Mouse (Mus musculus): ENCODE results near the gene Asic2.
A peak's percentile ranks its signal among the peaks of the same experiment; 100 is the strongest.

The Asic2 gene

DNA sequence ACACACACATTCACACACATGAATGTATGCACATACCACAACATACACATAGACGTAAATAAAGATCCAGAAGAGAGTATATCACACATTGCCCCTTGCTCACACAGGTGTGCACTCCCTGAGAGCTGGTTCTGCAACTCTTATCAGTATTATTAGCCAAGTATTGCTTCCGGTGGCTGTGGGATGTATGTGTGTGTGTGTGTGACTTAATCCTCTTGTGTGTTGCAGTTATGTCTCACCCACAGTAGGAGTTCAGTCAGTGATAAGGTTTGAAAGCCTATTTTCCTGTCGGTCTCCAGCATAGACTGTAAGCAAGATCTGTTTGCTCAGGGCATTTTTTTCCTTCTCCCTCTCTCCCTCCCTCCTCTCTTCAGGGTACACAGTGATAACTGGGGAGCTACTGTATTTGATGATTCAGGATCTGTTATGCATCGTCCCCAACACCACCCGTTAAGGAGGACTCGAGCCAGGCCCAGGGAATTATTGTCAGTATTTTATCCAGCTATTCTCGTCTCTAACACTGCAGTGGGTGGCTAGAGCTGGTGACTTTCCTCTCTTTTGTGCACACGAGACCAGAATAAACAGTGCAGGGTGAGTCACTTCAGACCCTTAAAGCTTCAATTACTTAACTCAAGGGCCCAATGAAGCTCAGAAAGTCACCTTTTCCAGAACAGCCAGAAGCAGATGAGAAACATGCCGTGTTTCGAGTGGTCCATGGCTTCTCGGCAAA is 888.0 kb downstream of the Asic2 start:
- no peak for DNase-seq

DNA sequence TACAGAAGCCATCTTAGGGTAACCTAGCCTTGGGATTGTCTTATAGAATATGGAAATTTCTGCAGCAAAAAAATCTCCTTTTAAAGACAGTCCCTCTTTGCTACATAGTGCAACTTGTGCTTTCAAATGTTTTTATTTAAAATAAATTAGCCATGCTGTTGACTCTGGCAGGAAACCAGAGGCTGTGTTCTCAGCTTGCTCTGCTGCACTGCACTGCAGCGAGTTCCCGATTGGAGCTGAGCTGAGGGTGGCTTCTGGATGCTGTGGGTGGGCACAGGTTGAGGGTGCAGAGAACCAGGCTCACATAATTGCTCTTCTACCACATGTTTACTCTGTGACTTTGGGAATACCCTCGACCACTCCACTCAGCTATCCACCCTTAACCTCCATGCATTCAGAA is 889.0 kb downstream of the Asic2 start:
- no peak for DNase-seq

DNA sequence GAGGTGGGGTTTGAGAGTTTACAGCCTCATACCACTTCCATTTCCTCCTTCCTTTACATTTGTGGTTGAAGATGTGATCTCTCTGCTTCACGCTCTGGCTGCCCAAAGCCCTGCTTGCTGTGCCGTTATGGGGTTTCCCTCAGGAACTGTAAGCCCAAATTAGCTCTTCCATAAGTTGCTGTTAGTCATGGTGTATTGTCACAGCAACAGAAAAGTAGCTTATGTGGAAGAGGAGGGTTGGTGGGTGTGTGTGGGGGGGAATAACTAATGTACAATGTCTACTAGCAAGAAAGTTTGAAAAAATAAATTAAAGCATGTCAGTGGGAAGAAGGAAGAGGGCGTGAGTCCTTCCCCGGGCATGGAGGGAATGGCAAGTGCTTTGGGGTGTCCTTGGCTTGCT is 896.4 kb downstream of the Asic2 start:
- no peak for DNase-seq

DNA sequence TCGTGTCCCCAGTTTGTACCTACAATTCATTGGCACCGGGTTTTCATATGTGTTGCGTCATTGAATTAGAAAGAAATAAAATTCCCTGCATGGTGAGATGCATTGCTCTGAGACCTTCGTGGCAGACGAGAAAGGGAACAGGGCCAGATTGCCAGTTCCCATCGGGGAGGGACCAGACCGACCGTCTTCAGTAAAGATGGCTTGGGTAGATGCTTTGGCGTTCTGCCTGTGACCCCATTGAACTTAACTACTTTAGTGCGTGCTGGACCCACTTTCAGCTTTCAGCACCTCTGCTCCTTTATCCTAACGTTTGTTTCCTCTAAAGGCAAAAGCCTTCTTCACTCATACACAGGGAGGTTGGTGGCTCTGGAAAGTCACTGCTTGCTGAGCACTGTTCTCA is 902.9 kb downstream of the Asic2 start:
- no peak for DNase-seq

- DNase-seq, result peak; percentile 56 to 62
These were observed 904.3 kb downstream of the Asic2 start for GRCm38 (mm10) chr11:81064006-81064405.

DNA sequence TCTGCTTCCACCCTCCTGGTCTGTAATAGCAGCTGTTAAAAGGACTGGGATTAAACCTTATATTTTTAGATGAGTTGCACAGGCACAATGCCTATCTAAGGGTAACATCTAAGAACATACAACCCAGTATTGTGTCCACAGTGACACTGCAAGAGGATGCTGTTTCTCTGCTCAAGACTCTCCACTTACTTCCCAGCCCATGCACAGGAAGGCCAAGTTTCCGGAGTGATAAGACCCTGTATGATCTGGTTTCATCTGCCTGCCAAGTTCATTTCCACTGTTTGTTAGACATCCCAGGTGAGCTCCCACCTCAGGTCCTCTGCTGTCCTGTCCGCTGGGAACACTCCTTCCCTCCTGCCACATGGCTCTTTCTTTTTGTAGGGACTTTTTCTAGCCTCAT is 908.2 kb downstream of the Asic2 start:
- no peak for DNase-seq

DNA sequence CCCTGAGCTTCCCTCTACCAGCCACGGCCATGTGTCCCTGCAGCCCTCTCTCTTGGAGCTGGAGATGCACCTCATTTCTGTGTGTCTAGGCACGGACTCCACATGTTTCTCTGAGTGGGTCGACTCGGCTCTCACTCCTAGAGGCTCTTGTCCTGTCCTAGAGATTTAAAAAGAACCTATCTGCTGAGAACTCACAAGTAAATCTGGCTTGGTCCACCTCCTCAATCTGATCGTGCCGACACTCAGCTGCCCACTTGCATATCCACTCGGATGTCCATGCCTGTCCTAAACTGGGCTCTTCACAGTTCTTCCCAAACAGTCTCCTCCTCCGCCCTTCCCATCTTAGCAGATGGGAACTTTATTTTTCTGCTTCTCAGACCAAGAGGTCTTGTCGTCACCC is 908.7 kb downstream of the Asic2 start:
- DNase-seq, result no peak

DNA sequence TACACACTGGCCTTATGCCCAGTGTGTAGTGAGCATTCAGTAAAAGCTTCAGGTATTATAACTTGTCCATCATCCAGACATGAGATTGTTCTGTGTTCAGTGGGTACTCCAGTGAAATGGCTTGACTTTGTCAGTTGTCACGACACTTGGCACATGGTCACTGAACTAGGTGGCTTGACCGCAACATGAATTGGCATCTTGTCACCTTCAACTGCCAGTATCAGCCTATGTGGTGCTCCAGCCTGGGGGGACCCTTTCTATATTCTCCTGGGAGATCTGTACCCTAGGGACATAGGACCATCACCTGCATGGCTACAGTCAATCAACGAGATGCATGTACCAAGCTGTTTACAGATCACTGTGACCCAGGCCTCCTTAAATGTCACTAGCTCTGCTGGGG is 910.8 kb downstream of the Asic2 start:
- no peak for DNase-seq

DNA sequence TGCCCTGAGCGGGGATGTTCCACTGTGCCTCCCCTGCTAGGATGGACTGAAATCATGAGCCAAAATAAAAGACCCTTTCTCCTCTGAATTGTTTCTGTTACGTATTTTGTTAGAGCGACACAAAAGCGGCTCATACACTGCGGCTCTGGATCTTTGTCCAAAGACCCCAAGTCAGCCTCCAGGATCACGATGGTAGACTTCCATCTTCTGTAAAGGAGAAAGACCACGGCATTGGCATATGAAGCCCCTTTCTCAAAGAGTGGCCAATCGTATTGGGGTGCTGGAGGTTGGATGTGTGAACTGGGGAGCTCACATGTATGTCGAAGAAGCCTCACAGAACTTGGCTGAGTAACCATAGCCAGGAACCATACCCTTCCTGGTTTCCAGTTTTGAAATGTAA is 911.5 kb downstream of the Asic2 start:
- DNase-seq, result no peak

GRCm38 (mm10) chr11:81055446-81056145 is 912.7 kb downstream of the Asic2 start:
- no peak for DNase-seq

DNA sequence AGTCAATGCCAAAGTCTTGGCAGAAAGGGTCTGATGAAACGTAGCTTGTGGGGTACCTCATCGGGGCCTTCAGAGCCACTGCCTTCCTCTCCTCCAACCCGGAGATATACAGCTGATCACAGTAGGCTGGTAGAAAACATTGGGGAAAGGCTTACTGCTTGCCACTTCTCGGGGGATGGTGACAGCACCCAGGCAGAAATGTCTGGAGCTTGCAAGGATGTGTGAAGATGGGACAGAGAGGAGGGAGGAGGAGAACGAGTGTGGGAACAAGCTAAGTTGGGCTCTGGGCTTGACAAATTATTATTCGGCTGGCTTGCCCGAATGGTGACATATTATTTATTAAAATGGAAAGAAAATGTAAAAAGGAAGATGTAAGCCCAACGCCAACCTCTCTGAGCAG is 914.4 kb downstream of the Asic2 start:
- DNase-seq, result no peak

GRCm38 (mm10) chr11:81041671-81042070 is 926.6 kb downstream of the Asic2 start:
- no peak for DNase-seq

DNA sequence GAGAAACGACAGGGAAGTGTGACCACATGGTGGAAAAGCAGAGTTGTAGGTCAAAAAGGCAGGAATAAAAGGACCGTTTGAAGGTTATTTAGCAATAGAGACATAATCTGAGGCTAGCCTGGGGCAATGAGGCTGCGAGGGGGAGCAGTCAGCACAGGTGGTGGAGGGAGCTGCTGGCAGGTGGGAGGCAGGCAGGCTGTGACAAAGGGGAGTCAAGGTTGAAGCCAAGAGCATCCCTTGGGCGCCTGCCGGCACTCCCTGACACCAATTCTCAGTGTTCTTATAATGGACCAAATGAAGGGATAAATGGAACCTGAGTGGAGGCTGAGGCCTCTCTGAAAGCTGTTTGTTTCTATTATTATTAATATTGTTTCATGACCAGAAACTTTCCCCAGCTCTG is 928.3 kb downstream of the Asic2 start:
- no peak for DNase-seq

DNA sequence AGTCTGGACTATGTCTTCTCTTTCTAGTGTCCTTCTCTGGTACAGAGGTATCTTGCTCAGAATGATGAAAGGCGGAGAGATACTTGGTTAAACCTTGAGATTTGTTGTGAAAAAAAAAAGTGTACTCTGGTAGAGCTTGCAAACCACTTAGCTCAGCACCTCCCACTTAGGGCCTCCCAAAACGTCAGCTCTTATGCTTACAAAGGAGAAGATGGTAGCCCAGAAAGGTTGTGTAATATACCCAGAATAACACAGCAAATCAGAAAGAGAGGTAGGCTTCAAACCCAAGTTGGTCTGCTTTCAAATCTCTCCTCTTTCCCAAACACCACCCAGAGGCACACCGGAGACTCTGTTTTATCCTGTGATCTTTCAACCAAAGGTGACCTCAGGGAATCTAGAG is 936.1 kb downstream of the Asic2 start:
- DNase-seq, result no peak

DNA sequence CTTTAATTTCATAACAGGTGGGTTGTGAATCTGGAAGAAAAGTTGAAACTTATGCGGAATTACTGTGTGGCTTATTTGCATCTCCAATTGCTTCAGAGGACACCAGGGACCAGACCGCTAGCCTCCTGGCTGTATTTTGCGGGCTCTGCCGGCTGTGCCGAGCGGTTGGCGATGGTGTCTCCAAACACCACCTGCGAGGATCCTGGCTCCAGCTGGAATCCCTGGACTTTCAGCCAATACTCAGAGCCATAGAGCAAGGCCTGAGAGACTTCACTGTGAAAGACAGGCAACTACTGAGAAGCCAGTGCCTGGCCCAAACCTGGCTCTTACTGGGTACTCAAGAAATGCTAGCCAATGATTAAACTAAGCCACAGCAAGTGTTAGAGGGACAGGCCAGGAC is 953.5 kb downstream of the Asic2 start:
- DNase-seq, result no peak

DNA sequence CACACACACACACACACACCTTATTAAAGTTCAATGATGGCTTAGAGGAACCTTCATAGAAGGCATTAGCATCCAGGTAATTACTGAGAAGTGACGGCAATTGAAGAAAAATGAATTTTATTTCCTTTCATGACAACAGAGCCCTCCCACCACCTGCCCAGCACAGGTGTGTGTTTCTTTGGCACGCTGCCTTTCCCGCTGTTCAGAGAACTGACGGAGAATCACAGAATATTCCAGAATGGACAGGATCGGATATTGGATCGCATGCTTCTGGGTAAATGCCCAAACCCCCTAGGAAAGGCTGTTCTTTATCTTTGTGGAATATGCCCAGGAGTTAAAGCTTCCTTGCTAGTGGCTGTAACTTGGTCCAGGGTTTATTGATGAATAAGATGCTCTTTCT is 954.8 kb downstream of the Asic2 start:
- no peak for DNase-seq

DNA sequence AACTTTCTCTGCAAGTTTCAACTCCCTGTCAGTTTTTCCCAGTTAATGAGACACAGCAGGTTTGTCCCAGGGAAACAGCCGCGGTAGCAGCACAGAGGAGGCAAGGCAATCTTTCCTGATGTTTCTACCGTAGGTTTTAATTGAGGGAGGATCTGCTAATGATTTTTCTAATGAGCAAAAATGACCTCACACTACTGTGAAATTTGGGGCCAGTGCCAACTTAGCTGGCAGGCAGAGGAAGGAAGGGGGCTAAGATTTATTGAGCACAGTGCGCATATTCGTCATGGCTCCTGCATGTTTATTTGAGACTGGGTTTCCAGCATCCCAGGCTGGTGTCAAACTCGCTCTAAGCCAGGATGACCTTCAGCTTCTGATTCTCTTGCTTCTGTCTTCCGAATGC is 957.5 kb downstream of the Asic2 start:
- no peak for DNase-seq

- no peak for DNase-seq
These were observed 958.9 kb downstream of the Asic2 start for GRCm38 (mm10) chr11:81009366-81009765.

GRCm38 (mm10) chr11:81005831-81006230 is 962.4 kb downstream of the Asic2 start:
- peak in 1 of 2 experiments; percentile 46 for DNase-seq

DNA sequence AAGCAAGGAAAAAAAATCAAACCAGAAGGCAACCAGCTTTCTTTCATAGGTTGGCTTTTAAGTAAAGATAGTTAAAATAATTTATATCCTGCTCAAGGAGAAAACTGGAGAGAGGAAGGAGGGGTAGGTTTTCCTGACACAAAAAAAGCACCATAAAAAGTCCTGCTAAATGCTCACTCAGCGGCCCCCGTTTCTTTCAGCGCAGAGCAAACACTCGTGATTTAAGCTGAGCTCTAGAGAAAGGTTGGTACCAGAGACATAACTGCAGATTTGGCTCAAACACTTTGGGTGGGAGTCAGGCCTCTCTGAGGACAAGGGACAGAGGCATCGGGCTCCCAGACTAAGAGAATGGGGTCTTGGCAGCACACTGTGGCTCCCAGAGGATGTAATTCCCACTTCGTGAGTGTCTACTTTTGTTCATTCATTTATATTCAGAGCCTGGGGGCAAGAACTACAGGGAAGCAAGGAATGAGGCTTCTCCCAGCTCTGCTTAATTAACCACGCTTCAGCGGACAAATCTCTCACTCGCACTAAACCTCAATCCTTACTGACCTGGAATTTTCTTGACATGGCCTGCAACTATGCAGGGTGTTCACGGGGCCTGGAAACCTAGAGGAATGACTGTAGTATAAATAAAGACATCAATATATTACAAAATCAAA is 965.4 kb downstream of the Asic2 start:
- no peak for DNase-seq

GRCm38 (mm10) chr11:80995621-80996020 is 972.6 kb downstream of the Asic2 start:
- DNase-seq, result no peak

DNA sequence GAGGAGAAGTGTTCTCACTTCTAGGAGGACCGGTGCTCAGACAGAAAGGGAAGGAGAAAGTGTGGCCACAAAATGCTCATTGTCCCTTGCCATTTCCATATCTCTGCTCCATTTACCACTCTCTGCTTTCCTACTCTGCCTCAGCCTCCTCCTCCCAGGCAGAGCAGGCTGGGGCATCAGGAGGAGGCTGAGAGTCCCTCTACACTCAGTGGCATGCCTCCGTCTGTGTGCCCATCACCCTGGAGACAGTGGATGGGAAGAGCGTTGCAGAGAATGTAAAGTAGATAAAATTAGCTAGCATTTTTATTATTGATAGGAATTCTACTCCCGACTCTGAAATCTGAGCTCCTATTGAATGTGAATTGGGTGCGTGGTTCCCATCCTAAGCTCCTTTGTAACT is 984.7 kb downstream of the Asic2 start:
- no peak for DNase-seq

GRCm38 (mm10) chr11:80976239-80976855 is 991.9 kb downstream of the Asic2 start:
- DNase-seq, result no peak

GRCm38 (mm10) chr11:80974616-80975015 is 993.6 kb downstream of the Asic2 start:
- no peak for DNase-seq

All from kidney, postnatal 25 days (tissue).